Mouse (Mus musculus): Measurements from ENCODE around the gene H2-T24. TPM values are rescaled to one million over a fixed set of nuclear protein-coding genes. Genes with fewer than 3 reads are reported as not detected.
"Not testable (repeated sequence)": the region's sequence is repeated elsewhere in the genome, so short reads cannot be mapped to it uniquely, and the experiment has no call there.

The H2-T24 gene
- polyA plus RNA-seq, 1 experiment from 2014 or later, result 3.9 TPM

GRCm38 (mm10) chr17:36022098-36022497 is 1.7 kb upstream of the H2-T24 start:
- 92% methylated on average over 9 of the region's 9 CpGs for WGBS
- Histone ChIP-seq H3K4me3 (no peak overlapping the region), H3K9me3 (no peaks in the 10 kb centered on the region), H3K4me1 (peaks cover 14% of the 10 kb centered on the region; the same call in 1 of the 2 replicates), H3K27ac (no peak overlapping the region), H3K36me3 (no peaks in the 10 kb centered on the region), H3K4me2 (no peak overlapping the region), H3K9ac (no peak overlapping the region), H3K27me3 (no peaks in the 10 kb centered on the region)
- ATAC-seq (ENCODE audit: insufficient number of reproducible peaks, insufficient read depth, low FRiP score, low TSS enrichment, low read depth), result no peak

- no peaks in the 10 kb centered on the region for H3K36me3 ChIP-seq
- WGBS, result 92% methylated on average over 1 of the region's 1 CpGs
- H3K27me3 ChIP-seq, result no peaks in the 10 kb centered on the region
- H3K27ac ChIP-seq, result no peak overlapping the region
- H3K4me2 ChIP-seq, result no peak overlapping the region
- peaks cover 14% of the 10 kb centered on the region; the same call in 1 of the 2 replicates for H3K4me1 ChIP-seq
- no peak overlapping the region for H3K4me3 ChIP-seq
- H3K9me3 ChIP-seq, result no peaks in the 10 kb centered on the region
- no peak for ATAC-seq (ENCODE audit: insufficient number of reproducible peaks, insufficient read depth, low FRiP score, low TSS enrichment, low read depth)
- H3K9ac ChIP-seq, result no peak overlapping the region
Observed at GRCm38 (mm10) chr17:36021309-36021708, 949 bp upstream of the H2-T24 start.

- Histone ChIP-seq H3K27ac (no peak overlapping the region), H3K36me3 (peaks cover 14% of the 10 kb centered on the region), H3K9me3 (no peaks in the 10 kb centered on the region), H3K4me3 (no peak overlapping the region), H3K4me2 (no peak overlapping the region), H3K9ac (no peak overlapping the region), H3K4me1 (peaks cover 14% of the 10 kb centered on the region; the same call in 1 of the 2 replicates), H3K27me3 (no peaks in the 10 kb centered on the region)
- 68% methylated on average over 3 of the region's 3 CpGs for WGBS
- ATAC-seq (ENCODE audit: insufficient number of reproducible peaks, insufficient read depth, low FRiP score, low TSS enrichment, low read depth), result no peak
Observed at GRCm38 (mm10) chr17:36019519-36019918, 841 bp downstream of the H2-T24 start.

- Histone ChIP-seq H3K27me3 (no peaks in the 10 kb centered on the region), H3K9me3 (no peaks in the 10 kb centered on the region), H3K4me3 (no peak overlapping the region), H3K27ac (no peak overlapping the region), H3K4me1 (peaks cover 12% of the 10 kb centered on the region; the same call in 1 of the 2 replicates), H3K36me3 (peaks cover 19% of the 10 kb centered on the region), H3K4me2 (no peak overlapping the region), H3K9ac (no peak overlapping the region)
- 62% methylated on average over 2 of the region's 2 CpGs for WGBS
- ATAC-seq (ENCODE audit: insufficient number of reproducible peaks, insufficient read depth, low FRiP score, low TSS enrichment, low read depth), result no peak
Observed at GRCm38 (mm10) chr17:36018979-36019378, 1.4 kb downstream of the H2-T24 start.

- Histone ChIP-seq H3K4me2 (no peak overlapping the region), H3K4me3 (no peak overlapping the region), H3K9ac (no peak overlapping the region), H3K36me3 (peaks cover 19% of the 10 kb centered on the region), H3K27ac (no peak overlapping the region), H3K27me3 (no peaks in the 10 kb centered on the region), H3K4me1 (peaks cover 3% of the 10 kb centered on the region; the same call in 1 of the 2 replicates), H3K9me3 (no peaks in the 10 kb centered on the region)
- ATAC-seq (ENCODE audit: insufficient number of reproducible peaks, insufficient read depth, low FRiP score, low TSS enrichment, low read depth), result no peak
- 88% methylated on average over 5 of the region's 5 CpGs for WGBS
Observed at GRCm38 (mm10) chr17:36017046-36017445, 3.3 kb downstream of the H2-T24 start.

GRCm38 (mm10) chr17:36014977-36015376 is 5.4 kb downstream of the H2-T24 start:
- 95% methylated on average over 5 of the region's 5 CpGs for WGBS
- no peaks in the 10 kb centered on the region for H3K9me3 ChIP-seq

GRCm38 (mm10) chr17:36004409-36004808 is 16.0 kb downstream of the H2-T24 start:
- not testable (repeated sequence) for H3K9me3 ChIP-seq; H3K4me1 ChIP-seq; H3K27me3 ChIP-seq; H3K36me3 ChIP-seq; H3K9ac ChIP-seq; H3K27ac ChIP-seq; ATAC-seq (ENCODE audit: insufficient number of reproducible peaks, insufficient read depth, low FRiP score, low TSS enrichment, low read depth); H3K4me3 ChIP-seq; H3K4me2 ChIP-seq
- 95% methylated on average over 7 of the region's 7 CpGs for WGBS

More at GRCm38 (mm10) chr17:36014977-36015376, 5.4 kb downstream of the H2-T24 start:
- Histone ChIP-seq H3K9ac (no peak overlapping the region), H3K27ac (no peak overlapping the region), H3K4me1 (no peaks in the 10 kb centered on the region), H3K36me3 (peaks cover 19% of the 10 kb centered on the region), H3K4me3 (no peak overlapping the region), H3K4me2 (no peak overlapping the region), H3K27me3 (no peaks in the 10 kb centered on the region)
- ATAC-seq (ENCODE audit: insufficient number of reproducible peaks, insufficient read depth, low FRiP score, low TSS enrichment, low read depth), result no peak

- H3K36me3 ChIP-seq, result peaks cover 5% of the 10 kb centered on the region
- ATAC-seq (ENCODE audit: insufficient number of reproducible peaks, insufficient read depth, low FRiP score, low TSS enrichment, low read depth), result no peak
- H3K4me3 ChIP-seq, result no peak overlapping the region
- H3K27ac ChIP-seq, result no peak overlapping the region
- H3K9ac ChIP-seq, result no peak overlapping the region
- H3K4me2 ChIP-seq, result no peak overlapping the region
- no peaks in the 10 kb centered on the region for H3K9me3 ChIP-seq
- no peaks in the 10 kb centered on the region for H3K27me3 ChIP-seq
- no peaks in the 10 kb centered on the region for H3K4me1 ChIP-seq
- 90% methylated on average over 7 of the region's 7 CpGs for WGBS
Observed at GRCm38 (mm10) chr17:36003331-36003730, 17.0 kb downstream of the H2-T24 start.

GRCm38 (mm10) chr17:36001966-36002365 is 18.4 kb downstream of the H2-T24 start:
- ATAC-seq (ENCODE audit: insufficient number of reproducible peaks, insufficient read depth, low FRiP score, low TSS enrichment, low read depth), result no peak
- Histone ChIP-seq H3K9me3 (no peaks in the 10 kb centered on the region), H3K27ac (no peak overlapping the region), H3K4me3 (no peak overlapping the region), H3K27me3 (no peaks in the 10 kb centered on the region), H3K4me2 (no peak overlapping the region), H3K4me1 (peaks cover 7% of the 10 kb centered on the region; the same call in 1 of the 2 replicates), H3K9ac (no peak overlapping the region), H3K36me3 (peaks cover 5% of the 10 kb centered on the region)
- 94% methylated on average over 6 of the region's 6 CpGs for WGBS

GRCm38 (mm10) chr17:36001121-36001897 is 19.1 kb downstream of the H2-T24 start:
- Histone ChIP-seq H3K27ac (no peak overlapping the region), H3K9me3 (no peaks in the 10 kb centered on the region), H3K36me3 (no peaks in the 10 kb centered on the region), H3K4me1 (peaks cover 7% of the 10 kb centered on the region; the same call in 1 of the 2 replicates), H3K4me3 (no peak overlapping the region), H3K27me3 (no peaks in the 10 kb centered on the region), H3K9ac (no peak overlapping the region), H3K4me2 (no peak overlapping the region)
- WGBS, result 94% methylated on average over 12 of the region's 12 CpGs
- ATAC-seq (ENCODE audit: insufficient number of reproducible peaks, insufficient read depth, low FRiP score, low TSS enrichment, low read depth), result no peak

- WGBS, result 91% methylated on average over 4 of the region's 4 CpGs
- H3K4me1 ChIP-seq, result peaks cover 14% of the 10 kb centered on the region
- H3K9me3 ChIP-seq, result no peaks in the 10 kb centered on the region
- no peak for ATAC-seq (ENCODE audit: insufficient number of reproducible peaks, insufficient read depth, low FRiP score, low TSS enrichment, low read depth)
- no peak overlapping the region for H3K27ac ChIP-seq
- no peak overlapping the region for H3K4me2 ChIP-seq
- no peak overlapping the region for H3K9ac ChIP-seq
- H3K4me3 ChIP-seq, result no peak overlapping the region
- H3K36me3 ChIP-seq, result no peaks in the 10 kb centered on the region
- H3K27me3 ChIP-seq, result no peaks in the 10 kb centered on the region
Observed at GRCm38 (mm10) chr17:36000349-36000748, 20.0 kb downstream of the H2-T24 start.

- no peak overlapping the region for H3K4me3 ChIP-seq
- no peaks in the 10 kb centered on the region for H3K27me3 ChIP-seq
- no peak overlapping the region for H3K27ac ChIP-seq
- no peak overlapping the region for H3K4me2 ChIP-seq
- H3K9ac ChIP-seq, result no peak overlapping the region
- peaks cover 19% of the 10 kb centered on the region for H3K4me1 ChIP-seq
- 82% methylated on average over 7 of the region's 7 CpGs for WGBS
- no peak for ATAC-seq (ENCODE audit: insufficient number of reproducible peaks, insufficient read depth, low FRiP score, low TSS enrichment, low read depth)
- H3K36me3 ChIP-seq, result no peaks in the 10 kb centered on the region
- H3K9me3 ChIP-seq, result no peaks in the 10 kb centered on the region
Observed at GRCm38 (mm10) chr17:35999356-35999755, 21.0 kb downstream of the H2-T24 start.
